Mouse (Mus musculus): ENCODE measurements around the gene Sh3tc1. TPM values are rescaled to one million over a fixed set of nuclear protein-coding genes. Genes with fewer than 3 reads are reported as not detected.

Gene Sh3tc1
- polyA plus RNA-seq, 1 experiment, result 1.4 TPM

GRCm38 (mm10) chr5:35701042-35701441 lies 38.7 kb downstream of the Sh3tc1 start:
- Histone ChIP-seq H3K4me3 (ENCODE audit: insufficient read depth, low read length) (no peak overlapping the region), H3K27ac (ENCODE audit: insufficient read depth, low read length) (no peak overlapping the region), H3K4me1 (ENCODE audit: control insufficient read depth, insufficient read depth, low read length) (no peaks in the 10 kb centered on the region)
- TF ChIP-seq CTCF (IDR thresholded peaks at IDR 0.05; ENCODE audit: extremely low read depth, insufficient read depth, low read length) (peak; percentile 92), POLR2A (IDR thresholded peaks at IDR 0.05; ENCODE audit: extremely low read depth, insufficient read depth, low read length) (no peak)

GRCm38 (mm10) chr5:35695815-35696214 lies 44.0 kb downstream of the Sh3tc1 start:
- TF ChIP-seq POLR2A (IDR thresholded peaks at IDR 0.05; ENCODE audit: extremely low read depth, insufficient read depth, low read length) (no peak), CTCF (IDR thresholded peaks at IDR 0.05; ENCODE audit: extremely low read depth, insufficient read depth, low read length) (peak; percentile 57)
- no peaks in the 10 kb centered on the region for H3K4me1 ChIP-seq (ENCODE audit: control insufficient read depth, insufficient read depth, low read length)
- H3K27ac ChIP-seq (ENCODE audit: insufficient read depth, low read length), result no peak overlapping the region
- no peak overlapping the region for H3K4me3 ChIP-seq (ENCODE audit: insufficient read depth, low read length)

DNA sequence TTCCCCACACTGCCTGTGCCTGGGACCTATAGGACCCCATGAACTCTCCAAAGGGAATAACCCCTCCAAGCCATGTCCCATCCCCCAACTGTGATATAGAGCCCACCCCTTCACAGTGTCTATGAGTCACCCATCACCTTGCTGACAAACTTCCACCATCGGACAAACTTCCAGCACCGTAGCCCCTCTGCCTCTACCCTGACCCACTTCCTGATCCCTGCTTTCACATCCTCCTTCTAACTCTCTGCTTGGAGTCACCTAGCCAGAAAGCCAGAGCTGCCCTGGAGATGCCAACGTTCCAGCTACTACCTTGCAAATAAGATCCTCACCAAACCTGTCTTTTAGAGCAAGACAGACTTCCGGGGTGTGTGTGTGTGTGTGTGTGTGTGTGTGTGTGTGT lies 46.1 kb downstream of the Sh3tc1 start:
- Histone ChIP-seq H3K4me3 (ENCODE audit: insufficient read depth, low read length) (no peak overlapping the region), H3K4me1 (ENCODE audit: control insufficient read depth, insufficient read depth, low read length) (no peaks in the 10 kb centered on the region), H3K27ac (ENCODE audit: insufficient read depth, low read length) (no peak overlapping the region)
- TF ChIP-seq POLR2A (IDR thresholded peaks at IDR 0.05; ENCODE audit: extremely low read depth, insufficient read depth, low read length) (no peak), CTCF (IDR thresholded peaks at IDR 0.05; ENCODE audit: extremely low read depth, insufficient read depth, low read length) (no peak)

DNA sequence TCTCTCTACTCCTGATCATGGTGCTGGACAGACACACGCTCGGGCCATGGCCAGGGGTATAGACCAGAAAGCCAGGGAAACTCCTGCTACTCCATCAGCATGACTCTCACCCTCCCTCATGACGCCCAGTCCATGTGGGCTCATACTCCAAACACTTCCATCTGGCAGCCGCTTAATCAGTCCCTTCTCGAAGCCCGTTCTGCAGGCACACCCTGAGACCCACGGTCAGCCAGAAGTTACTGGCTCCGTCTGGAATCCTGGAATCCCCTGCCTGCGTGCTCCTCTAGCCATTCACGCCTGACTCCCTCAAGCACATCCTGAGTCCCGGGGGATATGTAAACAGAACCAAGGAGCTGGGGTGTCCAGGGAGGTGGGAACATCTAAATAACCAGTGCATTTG lies 48.5 kb downstream of the Sh3tc1 start:
- Histone ChIP-seq H3K4me3 (ENCODE audit: insufficient read depth, low read length) (no peak overlapping the region), H3K4me1 (ENCODE audit: control insufficient read depth, insufficient read depth, low read length) (no peaks in the 10 kb centered on the region), H3K27ac (ENCODE audit: insufficient read depth, low read length) (no peak overlapping the region)
- no peak for TF ChIP-seq POLR2A (IDR thresholded peaks at IDR 0.05; ENCODE audit: extremely low read depth, insufficient read depth, low read length)
- no peak for TF ChIP-seq CTCF (IDR thresholded peaks at IDR 0.05; ENCODE audit: extremely low read depth, insufficient read depth, low read length)

DNA sequence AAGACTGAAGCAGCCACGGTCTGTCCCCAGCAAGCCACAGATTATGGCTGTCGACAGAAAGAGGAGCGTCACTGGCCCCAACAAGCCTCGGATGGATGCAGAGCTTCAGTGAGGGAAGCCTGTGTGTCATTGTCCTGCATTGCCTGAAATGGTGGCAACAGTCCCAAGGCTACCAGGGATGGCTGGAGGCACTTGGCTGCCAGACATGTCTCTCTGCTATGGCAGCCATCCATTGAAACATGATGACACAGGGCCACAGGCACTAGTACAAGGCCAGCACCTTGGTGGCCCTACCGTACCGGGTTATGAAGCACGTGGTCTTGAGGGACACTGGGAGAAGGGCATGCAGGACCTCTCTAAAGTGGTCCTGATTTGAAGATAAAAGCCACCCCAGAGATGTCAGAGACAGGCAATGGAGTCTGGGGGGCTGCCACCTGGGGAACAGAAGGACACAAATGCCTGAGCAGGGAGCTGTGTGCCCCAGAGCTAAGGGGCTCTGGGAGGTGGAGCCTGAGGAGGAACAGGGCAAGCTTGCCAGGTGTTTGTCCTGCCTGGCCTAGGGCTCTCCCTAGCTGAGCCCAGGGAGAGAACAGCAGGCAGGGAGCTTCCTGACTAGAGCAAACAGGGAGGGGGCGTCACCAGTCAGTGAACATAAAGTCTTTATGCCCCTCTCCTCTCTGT lies 49.2 kb downstream of the Sh3tc1 start:
- TF ChIP-seq CTCF (IDR thresholded peaks at IDR 0.05; ENCODE audit: extremely low read depth, insufficient read depth, low read length) (no peak), POLR2A (IDR thresholded peaks at IDR 0.05; ENCODE audit: extremely low read depth, insufficient read depth, low read length) (no peak)
- Histone ChIP-seq H3K27ac (ENCODE audit: insufficient read depth, low read length) (no peak overlapping the region), H3K4me1 (ENCODE audit: control insufficient read depth, insufficient read depth, low read length) (no peaks in the 10 kb centered on the region), H3K4me3 (ENCODE audit: insufficient read depth, low read length) (no peak overlapping the region)

- Histone ChIP-seq H3K4me3 (ENCODE audit: insufficient read depth, low read length) (no peak overlapping the region), H3K27ac (ENCODE audit: insufficient read depth, low read length) (no peak overlapping the region), H3K4me1 (ENCODE audit: control insufficient read depth, insufficient read depth, low read length) (no peaks in the 10 kb centered on the region)
- TF ChIP-seq POLR2A (IDR thresholded peaks at IDR 0.05; ENCODE audit: extremely low read depth, insufficient read depth, low read length), result no peak
- no peak for TF ChIP-seq CTCF (IDR thresholded peaks at IDR 0.05; ENCODE audit: extremely low read depth, insufficient read depth, low read length)
These were observed 50.4 kb downstream of the Sh3tc1 start for GRCm38 (mm10) chr5:35689374-35689773.

GRCm38 (mm10) chr5:35688851-35689250 lies 50.9 kb downstream of the Sh3tc1 start:
- Histone ChIP-seq H3K4me3 (ENCODE audit: insufficient read depth, low read length) (no peak overlapping the region), H3K4me1 (ENCODE audit: control insufficient read depth, insufficient read depth, low read length) (no peaks in the 10 kb centered on the region), H3K27ac (ENCODE audit: insufficient read depth, low read length) (no peak overlapping the region)
- TF ChIP-seq CTCF (IDR thresholded peaks at IDR 0.05; ENCODE audit: extremely low read depth, insufficient read depth, low read length), result no peak
- TF ChIP-seq POLR2A (IDR thresholded peaks at IDR 0.05; ENCODE audit: extremely low read depth, insufficient read depth, low read length), result no peak

GRCm38 (mm10) chr5:35687098-35687497 lies 52.7 kb downstream of the Sh3tc1 start:
- H3K4me1 ChIP-seq (ENCODE audit: control insufficient read depth, insufficient read depth, low read length), result no peaks in the 10 kb centered on the region
- no peak overlapping the region for H3K4me3 ChIP-seq (ENCODE audit: insufficient read depth, low read length)
- H3K27ac ChIP-seq (ENCODE audit: insufficient read depth, low read length), result no peak overlapping the region
- TF ChIP-seq CTCF (IDR thresholded peaks at IDR 0.05; ENCODE audit: extremely low read depth, insufficient read depth, low read length) (no peak), POLR2A (IDR thresholded peaks at IDR 0.05; ENCODE audit: extremely low read depth, insufficient read depth, low read length) (no peak)

- Histone ChIP-seq H3K4me1 (ENCODE audit: control insufficient read depth, insufficient read depth, low read length) (no peaks in the 10 kb centered on the region), H3K27ac (ENCODE audit: insufficient read depth, low read length) (no peak overlapping the region), H3K4me3 (ENCODE audit: insufficient read depth, low read length) (no peak overlapping the region)
- no peak for TF ChIP-seq CTCF (IDR thresholded peaks at IDR 0.05; ENCODE audit: extremely low read depth, insufficient read depth, low read length)
- TF ChIP-seq POLR2A (IDR thresholded peaks at IDR 0.05; ENCODE audit: extremely low read depth, insufficient read depth, low read length), result no peak
These were observed 53.5 kb downstream of the Sh3tc1 start for GRCm38 (mm10) chr5:35686336-35686735.

- Histone ChIP-seq H3K27ac (ENCODE audit: insufficient read depth, low read length) (no peak overlapping the region), H3K4me1 (ENCODE audit: control insufficient read depth, insufficient read depth, low read length) (no peaks in the 10 kb centered on the region), H3K4me3 (ENCODE audit: insufficient read depth, low read length) (no peak overlapping the region)
- no peak for TF ChIP-seq POLR2A (IDR thresholded peaks at IDR 0.05; ENCODE audit: extremely low read depth, insufficient read depth, low read length)
- TF ChIP-seq CTCF (IDR thresholded peaks at IDR 0.05; ENCODE audit: extremely low read depth, insufficient read depth, low read length), result no peak
These were observed 54.7 kb downstream of the Sh3tc1 start for GRCm38 (mm10) chr5:35685079-35685478.
